Mouse (Mus musculus): ENCODE measurements at regions not wholly inside any gene's neighbourhood (a gene's known extent, or its start where the extent isn't known, plus 50 kb on each side); places are given as distances from the start of the nearest gene placed in this dataset.
A peak's percentile ranks its signal among the peaks of the same experiment; 100 is the strongest.

- Histone ChIP-seq H3K9ac (ENCODE audit: low read depth, low read length) (no peak overlapping the region), H3K36me3 (ENCODE audit: control insufficient read depth, insufficient read depth) (no peaks in the 10 kb centered on the region), H3K27me3 (replicated peaks; ENCODE audit: control insufficient read depth, insufficient read depth, low read length) (no peaks in the 10 kb centered on the region), H3K4me2 (replicated peaks; ENCODE audit: low read depth) (no peak overlapping the region), H3K4me1 (replicated peaks; ENCODE audit: control insufficient read depth, insufficient read depth, low read length) (no peaks in the 10 kb centered on the region), H3K4me3 (ENCODE audit: low read depth, low read length) (no peak overlapping the region), H3K9me3 (ENCODE audit: control insufficient read depth) (no peaks in the 10 kb centered on the region), H3K27ac (ENCODE audit: low read depth, low read length) (no peak overlapping the region)
- ATAC-seq: no peak
- no peak for TF ChIP-seq CTCF (IDR thresholded peaks at IDR 0.05; ENCODE audit: low read depth)
- 76% methylated on average over 9 of the region's 9 CpGs for WGBS
Observed at GRCm38 (mm10) chr19:29194066-29194830, 57.4 kb upstream of the Jak2 start.

GRCm38 (mm10) chr19:29196186-29196585, 55.4 kb upstream of the Jak2 start:
- no peaks in the 10 kb centered on the region for H3K36me3 ChIP-seq (ENCODE audit: control insufficient read depth, insufficient read depth)
- TF ChIP-seq CTCF (IDR thresholded peaks at IDR 0.05; ENCODE audit: low read depth): no peak
- ATAC-seq: no peak
- no peaks in the 10 kb centered on the region for H3K27me3 ChIP-seq (replicated peaks; ENCODE audit: control insufficient read depth, insufficient read depth, low read length)
- no peak overlapping the region for H3K27ac ChIP-seq (ENCODE audit: low read depth, low read length)
- 79% methylated on average over 4 of the region's 4 CpGs for WGBS
- no peak overlapping the region for H3K9ac ChIP-seq (ENCODE audit: low read depth, low read length)
- no peak overlapping the region for H3K4me3 ChIP-seq (ENCODE audit: low read depth, low read length)
- H3K4me2 ChIP-seq (replicated peaks; ENCODE audit: low read depth): no peak overlapping the region
- no peaks in the 10 kb centered on the region for H3K4me1 ChIP-seq (replicated peaks; ENCODE audit: control insufficient read depth, insufficient read depth, low read length)
- no peaks in the 10 kb centered on the region for H3K9me3 ChIP-seq (ENCODE audit: control insufficient read depth)

- Histone ChIP-seq H3K27ac (ENCODE audit: low read depth, low read length) (peak overlapping the region; percentile 47; the same call in 1 of the 2 replicates), H3K4me2 (replicated peaks; ENCODE audit: low read depth) (no peak overlapping the region), H3K27me3 (replicated peaks; ENCODE audit: control insufficient read depth, insufficient read depth, low read length) (no peaks in the 10 kb centered on the region), H3K36me3 (ENCODE audit: control insufficient read depth, insufficient read depth) (no peaks in the 10 kb centered on the region), H3K9me3 (ENCODE audit: control insufficient read depth) (no peaks in the 10 kb centered on the region), H3K4me3 (ENCODE audit: low read depth, low read length) (no peak overlapping the region), H3K4me1 (replicated peaks; ENCODE audit: control insufficient read depth, insufficient read depth, low read length) (no peaks in the 10 kb centered on the region), H3K9ac (ENCODE audit: low read depth, low read length) (no peak overlapping the region)
- TF ChIP-seq CTCF (IDR thresholded peaks at IDR 0.05; ENCODE audit: low read depth): no peak
- ATAC-seq: peak; percentile 80
- 40% methylated on average over 3 of the region's 3 CpGs for whole genome bisulfite sequencing
Observed at GRCm38 (mm10) chr19:29198636-29199035, 53.0 kb upstream of the Jak2 start.

- Histone ChIP-seq H3K4me3 (ENCODE audit: low read depth, low read length) (no peak overlapping the region), H3K4me1 (replicated peaks; ENCODE audit: control insufficient read depth, insufficient read depth, low read length) (no peaks in the 10 kb centered on the region), H3K9me3 (ENCODE audit: control insufficient read depth) (no peaks in the 10 kb centered on the region), H3K27ac (ENCODE audit: low read depth, low read length) (peak overlapping the region; percentile 37; the same call in 1 of the 2 replicates), H3K27me3 (replicated peaks; ENCODE audit: control insufficient read depth, insufficient read depth, low read length) (no peaks in the 10 kb centered on the region), H3K36me3 (ENCODE audit: control insufficient read depth, insufficient read depth) (no peaks in the 10 kb centered on the region), H3K9ac (ENCODE audit: low read depth, low read length) (no peak overlapping the region), H3K4me2 (replicated peaks; ENCODE audit: low read depth) (0 out of 2 replicates have a peak overlapping the region, but pooled peaks have one; percentile 3)
- 38% methylated on average over 7 of the region's 7 CpGs for WGBS
- TF ChIP-seq CTCF (IDR thresholded peaks at IDR 0.05; ENCODE audit: low read depth): no peak
- peak; percentile 57 for ATAC-seq
Observed at GRCm38 (mm10) chr19:29199117-29199823, 52.4 kb upstream of the Jak2 start.

- no peaks in the 10 kb centered on the region for H3K27me3 ChIP-seq (replicated peaks; ENCODE audit: control insufficient read depth, insufficient read depth, low read length)
- no peak overlapping the region for H3K9ac ChIP-seq (ENCODE audit: low read depth, low read length)
- H3K9me3 ChIP-seq (ENCODE audit: control insufficient read depth): no peaks in the 10 kb centered on the region
- no peaks in the 10 kb centered on the region for H3K36me3 ChIP-seq (ENCODE audit: control insufficient read depth, insufficient read depth)
- ATAC-seq: no peak
- H3K4me1 ChIP-seq (replicated peaks; ENCODE audit: control insufficient read depth, insufficient read depth, low read length): no peaks in the 10 kb centered on the region
- H3K27ac ChIP-seq (ENCODE audit: low read depth, low read length): no peak overlapping the region
- TF ChIP-seq CTCF (IDR thresholded peaks at IDR 0.05; ENCODE audit: low read depth): no peak
- no peak overlapping the region for H3K4me2 ChIP-seq (replicated peaks; ENCODE audit: low read depth)
- H3K4me3 ChIP-seq (ENCODE audit: low read depth, low read length): no peak overlapping the region
- 76% methylated on average over 9 of the region's 9 CpGs for WGBS
Observed at GRCm38 (mm10) chr19:29201674-29202073, 50.0 kb upstream of the Jak2 start.
